Mouse (Mus musculus): ENCODE data around the gene Pcdh18. TPM values are rescaled to one million over a fixed set of nuclear protein-coding genes. Genes with fewer than 3 reads are reported as not detected.

The Pcdh18 gene
- total and polyA plus RNA-seq, 2 experiments, result 0.24 to 0.92 TPM

GRCm38 (mm10) chr3:49699951-49700350 lies 57.2 kb downstream of the Pcdh18 start:
- TF ChIP-seq POLR2A (IDR thresholded peaks at IDR 0.05; ENCODE audit: extremely low read depth, insufficient read depth, low read length) (no peak), CTCF (IDR thresholded peaks at IDR 0.05; ENCODE audit: low read depth, low read length) (no peak)
- WGBS, result 61% methylated on average over 2 of the region's 2 CpGs
- no peaks in the 10 kb centered on the region for H3K79me2 ChIP-seq (ENCODE audit: control insufficient read depth, insufficient read depth, low read length)
- DNase-seq (ENCODE audit: extremely low read depth, low read depth, low spot score), result no peak
- no peak overlapping the region for H3K27ac ChIP-seq (replicated peaks; ENCODE audit: insufficient read depth, low read depth, low read length)
- H3K27me3 ChIP-seq (ENCODE audit: control insufficient read depth, insufficient read depth, low read length), result no peaks in the 10 kb centered on the region
- no peak overlapping the region for H3K4me3 ChIP-seq (ENCODE audit: insufficient read depth, low read depth, low read length)
- no peaks in the 10 kb centered on the region for H3K4me1 ChIP-seq (ENCODE audit: control insufficient read depth, insufficient read depth, low read length)
- no peak overlapping the region for H3K9ac ChIP-seq (ENCODE audit: low read depth, low read length)
- H3K36me3 ChIP-seq (ENCODE audit: control insufficient read depth, insufficient read depth, low read length), result no peaks in the 10 kb centered on the region
